Mouse (Mus musculus): ENCODE measurements around the gene Rhbdf1. TPM values are rescaled to one million over a fixed set of nuclear protein-coding genes. Genes with fewer than 3 reads are reported as not detected.

Gene Rhbdf1
- 3.4 and 4.7 TPM in 2 replicates for polyA plus RNA-seq (2012; ENCODE audit: insufficient read depth, insufficient read length, missing spikeins)

DNA sequence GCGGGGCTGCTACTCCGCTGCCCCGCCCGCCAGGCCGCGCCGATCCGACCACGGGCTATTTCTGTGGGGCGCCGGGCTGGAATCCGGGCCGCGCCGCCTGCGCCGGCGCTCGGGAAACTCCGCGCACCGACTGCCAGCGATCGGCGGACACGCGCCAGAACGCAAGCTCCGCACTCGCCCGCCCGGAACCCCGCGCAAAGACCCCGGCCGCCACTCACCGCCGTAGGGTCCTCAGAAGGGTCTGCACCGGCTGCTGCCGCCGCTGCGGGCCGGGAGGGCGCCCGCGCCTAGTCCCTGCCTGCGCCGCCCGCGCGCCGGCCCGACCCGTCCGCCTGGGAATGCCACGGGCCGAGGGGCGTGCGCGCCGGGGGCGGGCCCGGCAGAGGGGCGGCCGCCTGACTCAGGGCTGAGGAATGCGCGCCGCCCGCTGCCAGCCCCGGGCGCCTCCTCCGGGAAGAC lies at the start of gene Rhbdf1:
Gene Rhbdf1, minus strand, starts transcription at position 350 of the 459 bp plus-strand sequence.
- no peak for TF ChIP-seq POLR2A (IDR thresholded peaks at IDR 0.05; ENCODE audit: borderline replicate concordance, low read depth, low read length)
- no peak for TF ChIP-seq CTCF (IDR thresholded peaks at IDR 0.05; ENCODE audit: low read depth, low read length)
- peak within 1 kb of the TSS; percentile 24 for H3K27ac ChIP-seq (ENCODE audit: insufficient read depth, low read depth, low read length)
- H3K4me1 ChIP-seq (ENCODE audit: control insufficient read depth, insufficient read depth, low read length), result peaks cover 45% of the 10 kb centered on the region
- H3K4me3 ChIP-seq (ENCODE audit: insufficient read depth, low read length), result peak within 1 kb of the TSS; percentile 72

DNA sequence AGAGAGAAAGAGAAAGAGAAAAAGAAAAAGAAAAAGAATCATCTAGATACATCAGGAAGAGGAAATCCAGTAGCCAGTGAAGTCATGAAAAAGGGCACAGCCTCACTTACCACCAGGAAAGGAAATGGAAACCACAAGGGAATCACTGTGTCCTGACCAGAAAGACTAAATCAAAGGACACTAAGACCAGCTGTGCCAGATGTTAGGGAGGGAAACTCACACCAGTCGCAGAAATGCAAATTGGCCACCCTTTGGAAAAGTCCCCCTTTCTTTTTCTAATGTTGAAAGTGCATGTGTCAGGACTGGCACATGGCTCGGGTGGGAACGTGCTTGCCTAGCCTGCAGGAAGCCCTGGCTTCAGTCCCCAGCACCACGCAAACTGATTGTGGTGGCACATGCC lies 49.1 kb upstream of the Rhbdf1 start:
- no peak for TF ChIP-seq CTCF (IDR thresholded peaks at IDR 0.05; ENCODE audit: low read depth, low read length)
- TF ChIP-seq POLR2A (IDR thresholded peaks at IDR 0.05; ENCODE audit: borderline replicate concordance, low read depth, low read length), result no peak
- Histone ChIP-seq H3K27ac (ENCODE audit: insufficient read depth, low read depth, low read length) (peak overlapping the region; percentile 33; the same call in 1 of the 2 replicates), H3K4me3 (ENCODE audit: insufficient read depth, low read length) (no peak overlapping the region), H3K4me1 (ENCODE audit: control insufficient read depth, insufficient read depth, low read length) (peaks cover 14% of the 10 kb centered on the region)

DNA sequence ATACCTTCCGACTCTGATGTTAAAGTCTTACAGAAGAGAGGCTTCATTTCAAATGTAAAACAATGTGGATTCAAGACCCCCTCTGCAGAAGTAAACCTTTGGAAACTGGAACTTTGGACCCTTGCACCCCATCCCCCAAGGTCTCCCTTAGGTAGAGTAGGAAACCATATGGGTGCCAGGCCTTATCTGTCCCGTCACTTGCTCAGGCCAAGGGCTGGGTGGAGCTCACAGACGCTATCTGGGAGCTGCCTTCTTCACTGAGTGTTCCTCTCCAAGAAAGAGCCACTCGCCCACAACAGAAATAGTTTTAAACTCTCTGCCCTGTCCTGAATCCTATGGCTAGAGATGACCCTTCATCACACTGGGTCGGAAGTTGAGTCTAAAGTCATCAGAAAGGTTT lies 46.9 kb upstream of the Rhbdf1 start:
- Histone ChIP-seq H3K27ac (ENCODE audit: insufficient read depth, low read depth, low read length) (no peak overlapping the region), H3K4me1 (ENCODE audit: control insufficient read depth, insufficient read depth, low read length) (peaks cover 25% of the 10 kb centered on the region), H3K4me3 (ENCODE audit: insufficient read depth, low read length) (no peak overlapping the region)
- no peak for TF ChIP-seq POLR2A (IDR thresholded peaks at IDR 0.05; ENCODE audit: borderline replicate concordance, low read depth, low read length)
- no peak for TF ChIP-seq CTCF (IDR thresholded peaks at IDR 0.05; ENCODE audit: low read depth, low read length)

DNA sequence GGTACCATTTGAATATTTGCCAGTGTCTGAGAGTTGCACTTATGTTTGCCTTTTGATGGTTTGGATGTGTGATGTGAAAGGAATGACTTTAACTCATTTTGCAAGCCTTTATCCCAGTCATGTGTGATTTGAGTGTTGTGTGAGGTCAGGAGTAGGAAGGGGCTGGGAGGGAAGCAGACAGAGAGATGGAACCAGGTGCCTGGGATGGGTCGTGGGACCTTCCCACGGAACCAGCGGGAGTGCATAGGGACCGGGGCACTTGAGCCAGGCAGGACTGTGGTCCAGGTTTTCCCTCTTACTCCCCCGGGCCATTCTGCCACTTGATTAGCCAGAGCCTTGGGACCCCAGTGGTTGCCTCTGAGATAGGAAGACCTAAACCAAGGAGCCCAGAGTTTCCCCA lies 45.9 kb upstream of the Rhbdf1 start:
- no peak for TF ChIP-seq CTCF (IDR thresholded peaks at IDR 0.05; ENCODE audit: low read depth, low read length)
- TF ChIP-seq POLR2A (IDR thresholded peaks at IDR 0.05; ENCODE audit: borderline replicate concordance, low read depth, low read length), result no peak
- Histone ChIP-seq H3K27ac (ENCODE audit: insufficient read depth, low read depth, low read length) (peak overlapping the region; percentile 54; the same call in 1 of the 2 replicates), H3K4me1 (ENCODE audit: control insufficient read depth, insufficient read depth, low read length) (peaks cover 25% of the 10 kb centered on the region), H3K4me3 (ENCODE audit: insufficient read depth, low read length) (peak overlapping the region; percentile 99)

DNA sequence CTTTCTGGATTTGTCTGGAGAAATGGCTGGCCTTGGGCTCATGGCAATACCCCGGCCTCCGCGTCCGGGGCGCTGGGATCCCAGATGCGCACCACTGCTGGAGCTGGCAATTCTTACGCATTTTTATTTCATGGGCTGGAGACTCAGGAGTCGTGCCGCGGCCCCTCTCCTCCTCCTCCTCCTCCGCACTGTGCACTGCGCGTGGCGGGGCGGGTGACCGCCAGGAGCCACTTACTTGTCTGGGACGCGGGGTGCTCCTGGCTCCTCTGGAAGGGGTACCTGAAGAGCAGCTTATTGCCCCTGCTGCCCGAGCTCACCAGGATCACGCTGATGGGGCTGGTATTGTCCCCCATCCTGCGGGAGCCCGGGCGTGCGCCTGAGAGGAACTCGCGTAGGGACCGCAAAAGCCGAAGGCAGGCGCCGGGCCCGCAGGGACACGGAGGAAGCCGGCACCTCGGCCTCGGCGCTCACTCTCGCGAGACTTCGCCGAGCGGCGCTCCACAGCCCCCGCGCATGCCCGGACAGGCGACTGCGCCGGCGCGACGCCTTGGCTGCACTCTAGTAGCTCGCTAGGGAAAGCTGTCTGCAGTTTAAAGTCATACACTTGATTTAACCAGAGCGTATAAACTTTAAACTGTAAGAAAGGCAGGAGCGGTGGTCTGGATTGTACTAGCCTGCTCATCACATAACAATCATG lies 45.2 kb upstream of the Rhbdf1 start, which contains the start of gene Nprl3:
Gene Nprl3, minus strand, starts transcription at position 520 of the 697 bp plus-strand sequence.
- no peak for TF ChIP-seq CTCF (IDR thresholded peaks at IDR 0.05; ENCODE audit: low read depth, low read length)
- TF ChIP-seq POLR2A (IDR thresholded peaks at IDR 0.05; ENCODE audit: borderline replicate concordance, low read depth, low read length), result peak; percentile 58; the same call in 1 of the 2 replicates
- peak within 1 kb of the TSS; percentile 99 for H3K4me3 ChIP-seq (ENCODE audit: insufficient read depth, low read length)
- H3K27ac ChIP-seq (ENCODE audit: insufficient read depth, low read depth, low read length), result peak within 1 kb of the TSS; percentile 79
- peaks cover 25% of the 10 kb centered on the region for H3K4me1 ChIP-seq (ENCODE audit: control insufficient read depth, insufficient read depth, low read length)

DNA sequence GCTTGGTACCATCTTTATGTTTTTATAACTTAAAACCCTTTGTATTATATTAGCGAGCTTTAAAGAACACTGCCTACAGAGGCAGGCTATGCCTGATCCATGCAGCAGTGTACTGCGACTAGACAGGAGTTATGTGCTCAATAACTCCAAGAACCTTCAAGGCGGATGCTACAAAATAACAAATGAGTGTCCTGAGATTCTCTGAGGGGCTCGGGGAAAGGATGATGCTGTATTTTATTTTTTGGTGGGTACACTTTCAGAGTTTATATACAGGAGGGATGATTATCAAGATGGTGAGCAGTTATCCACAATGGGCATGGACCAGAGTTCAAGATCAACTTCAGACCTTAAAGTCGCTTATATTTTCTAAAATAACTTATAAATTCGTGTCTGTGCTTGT lies 44.7 kb upstream of the Rhbdf1 start:
- Histone ChIP-seq H3K27ac (ENCODE audit: insufficient read depth, low read depth, low read length) (0 out of 2 replicates have a peak overlapping the region, but pooled peaks have one; percentile 79), H3K4me1 (ENCODE audit: control insufficient read depth, insufficient read depth, low read length) (peaks cover 23% of the 10 kb centered on the region), H3K4me3 (ENCODE audit: insufficient read depth, low read length) (peak overlapping the region; percentile 99)
- TF ChIP-seq POLR2A (IDR thresholded peaks at IDR 0.05; ENCODE audit: borderline replicate concordance, low read depth, low read length), result no peak
- TF ChIP-seq CTCF (IDR thresholded peaks at IDR 0.05; ENCODE audit: low read depth, low read length), result no peak

DNA sequence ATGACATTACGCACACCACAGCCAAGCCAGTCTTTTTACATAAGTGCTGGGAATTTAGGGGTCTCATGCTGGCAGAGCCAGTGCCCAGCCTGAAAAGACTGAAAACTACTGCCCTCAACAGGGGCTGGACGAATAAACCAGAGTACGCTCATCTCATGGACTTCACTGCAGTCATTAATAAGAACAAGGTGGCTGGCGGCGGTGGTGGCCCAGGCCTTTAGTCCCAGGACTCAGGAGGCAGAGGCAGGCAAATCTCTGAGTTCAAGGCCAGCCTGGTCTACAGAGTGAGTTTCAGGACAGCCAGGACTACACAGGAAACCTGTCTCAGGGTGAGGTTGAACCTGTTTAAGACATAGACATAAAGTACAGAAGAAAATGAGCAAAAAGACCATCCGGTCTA lies 44.1 kb upstream of the Rhbdf1 start:
- Histone ChIP-seq H3K4me1 (ENCODE audit: control insufficient read depth, insufficient read depth, low read length) (peaks cover 19% of the 10 kb centered on the region), H3K4me3 (ENCODE audit: insufficient read depth, low read length) (no peak overlapping the region), H3K27ac (ENCODE audit: insufficient read depth, low read depth, low read length) (no peak overlapping the region)
- TF ChIP-seq POLR2A (IDR thresholded peaks at IDR 0.05; ENCODE audit: borderline replicate concordance, low read depth, low read length) (no peak), CTCF (IDR thresholded peaks at IDR 0.05; ENCODE audit: low read depth, low read length) (no peak)

DNA sequence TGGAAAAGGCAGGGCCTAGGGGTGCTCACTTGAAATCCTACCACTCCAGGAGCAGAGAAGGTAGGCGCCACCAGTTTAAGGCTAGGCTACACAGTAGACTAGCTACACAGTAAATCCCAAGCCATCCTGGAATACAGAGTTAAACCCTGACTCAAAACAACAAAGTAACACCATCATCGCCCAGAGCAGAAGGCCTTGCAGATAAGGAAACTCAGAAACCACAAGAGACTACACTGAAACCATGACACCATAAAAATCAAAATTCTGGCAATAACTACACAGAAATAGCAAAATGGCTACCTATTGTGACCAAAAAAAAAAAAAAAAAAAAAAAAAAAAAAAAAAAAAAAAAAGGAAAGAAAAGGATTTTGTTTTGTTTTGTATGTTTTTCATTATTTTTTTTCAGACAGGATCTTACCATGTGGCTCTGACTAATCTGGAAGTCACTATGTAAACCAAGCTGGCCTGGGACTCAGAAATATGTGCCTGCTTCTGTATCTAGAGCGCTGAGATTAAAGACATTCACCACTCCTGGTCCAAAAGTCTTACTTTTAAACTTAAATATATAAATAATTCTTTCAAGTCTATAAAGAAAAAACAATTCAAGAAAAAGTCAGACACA lies 43.1 kb upstream of the Rhbdf1 start:
- Histone ChIP-seq H3K27ac (ENCODE audit: insufficient read depth, low read depth, low read length) (no peak overlapping the region), H3K4me1 (ENCODE audit: control insufficient read depth, insufficient read depth, low read length) (peaks cover 16% of the 10 kb centered on the region), H3K4me3 (ENCODE audit: insufficient read depth, low read length) (no peak overlapping the region)
- TF ChIP-seq POLR2A (IDR thresholded peaks at IDR 0.05; ENCODE audit: borderline replicate concordance, low read depth, low read length) (no peak), CTCF (IDR thresholded peaks at IDR 0.05; ENCODE audit: low read depth, low read length) (no peak)

DNA sequence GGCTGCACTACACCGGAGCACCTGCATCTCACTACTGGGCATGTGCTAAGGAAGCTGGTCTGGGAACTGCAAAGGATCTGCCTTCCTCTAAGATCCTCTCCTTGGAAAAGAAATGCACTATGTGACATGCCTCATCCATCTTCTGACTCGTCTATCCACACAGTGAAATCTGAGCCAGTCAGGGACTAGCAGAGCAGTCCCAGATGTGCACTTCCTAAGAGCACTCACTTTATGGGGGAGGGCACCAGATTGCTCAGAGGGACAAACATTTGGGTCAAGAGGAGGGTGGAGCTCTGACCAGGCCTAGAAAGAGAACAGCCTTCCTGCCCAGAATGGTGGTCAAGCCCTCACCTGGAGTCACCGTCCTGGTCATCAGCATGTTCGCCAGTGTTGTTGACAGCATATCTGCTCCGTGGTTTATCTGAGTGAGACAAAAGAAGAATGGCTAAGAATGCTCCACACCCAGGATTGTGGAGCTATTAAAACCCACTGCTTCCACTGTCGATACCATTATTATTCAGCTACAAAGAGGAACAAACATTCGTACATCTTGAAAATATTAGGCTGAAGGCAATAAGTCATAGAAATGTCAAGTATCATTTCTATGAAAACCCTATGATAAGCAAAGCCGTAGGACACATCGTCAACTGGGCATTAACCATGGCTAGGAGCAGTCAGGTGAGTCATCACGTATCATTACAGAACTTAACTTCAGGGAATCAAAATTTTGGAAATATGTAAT lies 40.7 kb upstream of the Rhbdf1 start:
- Histone ChIP-seq H3K27ac (ENCODE audit: insufficient read depth, low read depth, low read length) (no peak overlapping the region), H3K4me1 (ENCODE audit: control insufficient read depth, insufficient read depth, low read length) (peaks cover 14% of the 10 kb centered on the region), H3K4me3 (ENCODE audit: insufficient read depth, low read length) (no peak overlapping the region)
- TF ChIP-seq POLR2A (IDR thresholded peaks at IDR 0.05; ENCODE audit: borderline replicate concordance, low read depth, low read length) (no peak), CTCF (IDR thresholded peaks at IDR 0.05; ENCODE audit: low read depth, low read length) (no peak)

Measured in bone marrow macrophage, adult 2 months (primary cell).